Mouse (Mus musculus): Measurements from ENCODE around the gene Zdhhc21.

The Zdhhc21 gene

DNA sequence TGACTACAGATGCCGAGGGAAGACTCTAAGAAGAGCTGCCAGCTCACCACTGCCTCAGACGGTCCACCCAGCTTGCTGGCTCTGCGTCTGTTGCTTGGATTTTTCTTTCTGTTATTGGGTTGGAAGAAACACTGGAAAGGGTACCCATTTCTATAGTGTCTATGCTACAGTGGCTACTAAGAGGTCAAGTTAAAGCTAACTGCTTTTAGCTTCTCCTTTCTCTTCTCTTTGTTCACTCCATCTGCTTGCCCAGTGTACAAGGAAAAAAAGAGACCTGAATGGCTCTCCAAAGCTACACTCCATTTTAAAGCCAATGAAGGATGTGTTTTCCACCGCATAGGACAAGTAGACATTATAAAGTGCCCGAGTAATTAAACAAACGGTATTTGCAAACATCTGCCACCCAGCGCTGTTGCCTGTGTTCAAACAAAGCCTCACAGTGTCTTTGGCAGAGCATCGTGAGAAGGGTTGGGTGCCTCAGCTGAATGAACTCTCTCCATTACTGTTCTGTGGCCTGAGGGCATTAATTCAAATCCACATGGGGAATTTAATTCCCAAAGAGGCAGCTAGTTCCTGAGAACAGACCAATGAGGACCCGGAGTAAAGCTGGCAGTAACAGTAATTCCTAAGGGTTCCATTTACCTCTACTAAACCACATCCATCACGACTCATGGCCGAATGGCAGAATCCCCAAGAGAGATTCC, 94.1 kb downstream of the Zdhhc21 start:
- no peak for DNase-seq (ENCODE audit: extremely low spot score, low read depth, low spot score)

DNA sequence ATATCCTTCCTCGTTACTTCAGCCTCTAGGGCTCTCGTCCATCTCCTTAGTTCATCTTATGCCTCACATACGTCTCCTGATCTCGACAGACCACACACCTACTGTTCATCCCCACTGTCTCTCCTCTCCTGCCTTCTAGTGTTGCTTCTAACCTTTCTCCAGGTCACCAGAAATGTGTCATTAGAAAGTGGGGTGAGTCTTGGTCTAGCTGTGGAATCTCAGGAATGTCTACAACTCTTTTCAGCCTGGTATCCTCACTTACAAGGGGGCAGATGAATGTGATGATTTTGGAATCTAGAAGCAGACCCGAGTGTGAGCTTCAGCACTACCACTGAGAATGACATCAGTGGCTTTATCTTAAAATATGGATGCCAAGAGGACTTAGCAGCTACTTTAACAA, 96.2 kb downstream of the Zdhhc21 start:
- DNase-seq (ENCODE audit: extremely low spot score, low read depth, low spot score) = no peak

DNA sequence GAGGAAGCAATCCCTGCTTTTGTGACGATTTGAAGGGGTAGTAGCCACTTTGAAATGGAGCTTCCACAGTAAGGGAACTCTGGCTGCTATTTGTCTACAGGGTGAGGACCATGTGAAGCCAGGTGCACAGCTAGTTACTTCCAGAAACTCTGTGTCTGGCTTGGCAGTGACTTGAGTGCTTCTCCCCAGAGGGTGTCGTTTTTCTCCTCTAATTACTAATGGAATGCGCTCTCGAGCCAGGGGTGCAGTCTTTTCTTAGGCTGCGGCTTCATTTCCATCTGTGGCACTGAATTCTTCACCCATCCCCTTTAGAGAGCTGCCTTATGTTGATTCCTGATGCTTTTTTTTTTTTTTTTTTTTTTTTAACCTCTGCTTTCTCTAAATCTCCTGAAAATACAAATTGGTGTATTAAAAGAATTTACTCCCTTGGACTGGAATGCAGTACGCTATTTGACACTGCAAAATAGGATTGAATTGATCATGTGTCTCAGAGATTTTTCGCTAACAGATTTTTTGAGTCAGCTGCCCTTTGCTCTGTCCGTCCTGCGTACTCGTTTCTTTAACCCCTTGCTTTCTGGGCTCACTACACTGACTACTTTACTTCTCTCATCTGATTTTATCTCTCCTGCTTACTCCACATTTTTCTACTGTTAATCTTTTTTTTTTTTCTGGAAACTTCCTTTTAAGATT, 97.2 kb downstream of the Zdhhc21 start:
- DNase-seq (ENCODE audit: extremely low spot score, low read depth, low spot score) = no peak

DNA sequence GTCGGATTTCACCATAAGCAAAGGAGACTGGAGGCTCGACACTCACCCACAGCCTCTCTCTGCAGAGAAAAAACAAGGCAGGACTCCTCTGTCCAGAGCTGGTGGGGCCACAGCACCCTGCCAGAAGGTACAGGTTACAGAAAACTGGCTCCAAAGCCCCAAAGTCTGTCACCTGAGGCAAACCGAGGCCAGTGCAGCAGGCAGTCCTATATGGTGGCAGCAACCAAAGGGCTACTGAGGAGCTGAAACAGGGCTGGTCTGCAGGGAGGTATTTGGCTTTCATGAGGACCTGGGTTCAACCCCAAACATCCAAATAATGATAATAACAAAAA, 103.5 kb downstream of the Zdhhc21 start:
- DNase-seq (ENCODE audit: extremely low spot score, low read depth, low spot score) = no peak

DNA sequence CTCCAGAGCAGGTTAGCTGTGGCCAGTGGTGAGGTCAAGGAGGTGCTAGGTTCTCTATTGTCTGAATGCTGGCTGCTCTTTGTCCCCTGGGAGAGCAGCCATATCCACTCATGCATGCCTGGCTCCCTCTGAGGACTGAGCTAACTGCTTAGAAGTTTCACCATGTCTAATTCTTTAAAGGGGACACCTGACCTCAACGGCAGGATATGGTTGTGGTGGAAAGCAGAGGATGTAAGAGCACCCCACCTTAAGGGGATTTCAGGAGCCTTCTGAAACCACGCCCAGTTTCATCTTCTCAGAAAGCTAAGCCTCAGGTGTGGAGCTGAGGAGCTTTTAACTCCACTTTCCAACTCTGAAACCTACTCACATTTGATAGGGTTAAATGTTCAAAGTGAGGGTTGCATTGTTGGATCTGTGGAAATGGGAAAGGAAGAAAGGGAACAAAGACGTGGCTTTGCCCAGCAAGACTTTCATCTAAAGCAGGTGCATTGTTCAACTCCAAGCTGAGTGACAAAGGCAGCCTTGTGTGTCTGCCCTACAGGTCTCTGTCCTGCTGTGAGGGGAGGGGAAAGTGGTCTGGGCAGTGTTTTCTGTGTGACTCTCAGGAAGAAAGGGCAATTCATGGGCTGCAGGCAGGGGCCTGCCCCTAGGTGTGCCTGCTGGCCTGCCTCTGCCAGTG, 104.0 kb downstream of the Zdhhc21 start:
- DNase-seq (ENCODE audit: extremely low spot score, low read depth, low spot score) = no peak
